Mouse (Mus musculus) left cerebral cortex, postnatal 14 days (tissue): ENCODE measurements around the gene Gm5105. TPM values are rescaled to one million over a fixed set of nuclear protein-coding genes. Genes with fewer than 3 reads are reported as not detected.

Source experiments
- total RNA-seq, 2 experiments: library from RNA; stranded (reverse); gene quantifications; 2 replicates each; pipeline ENCODE4 v1.2.3; 2021

Gene Gm5105
- total RNA-seq, 2 experiments from 2014 or later: not detected

Other genes with a start within 250 kb of the Gm5105 start
- 100 to 1,000 TPM; 169 to 177 TPM for gene H2afz, start 202.9 kb downstream of the Gm5105 start, total RNA-seq
- 10 to 100 TPM; 45.5 to 48.8 TPM for gene Dnajb14, start 199.7 kb downstream of the Gm5105 start, total RNA-seq
- gene Lamtor3, start 148.9 kb downstream of the Gm5105 start, total RNA-seq: 10 to 100 TPM; 67.3 to 79.5 TPM
- gene Dapp1, start 85.8 kb downstream of the Gm5105 start, total RNA-seq: 1 to 10 TPM; 2.9 to 3.0 TPM
- 1 to 10 TPM; 3.0 to 3.6 TPM for gene 1110002E22Rik, start 2.3 kb downstream of the Gm5105 start, total RNA-seq
- 1 to 10 TPM; 6.5 to 7.7 TPM for gene Trmt10a, start 76.1 kb upstream of the Gm5105 start, total RNA-seq
- gene Mttp, start 77.6 kb upstream of the Gm5105 start, total RNA-seq: 1 to 10 TPM; 4.0 to 4.1 TPM
- gene 4930579F01Rik, start 126.4 kb upstream of the Gm5105 start, total RNA-seq: not detected
- gene Adh7, start 150.4 kb upstream of the Gm5105 start, total RNA-seq: under 1 TPM; 0.08 to 0.09 TPM
- gene Adh1, start 193.6 kb upstream of the Gm5105 start, total RNA-seq: under 1 TPM; 0.64 to 0.89 TPM
- gene Adh6a, start 245.9 kb upstream of the Gm5105 start, total RNA-seq: not detected